Comparison of ENCODE assay signal across 9 mouse cellular contexts in genomic region chr1:155741988-155742387, GRCm38 (mm10). TPM values are rescaled to one million over a fixed set of nuclear protein-coding genes. Genes with fewer than 3 reads are reported as not detected.
DNase-seq lines count a peak whose midpoint lies in the region; ATAC-seq and TF ChIP-seq lines count a peak whose summit lies in the region.
"Had no signal": no experiment of that assay in that cellular context is flagged by ENCODE, and none has a peak within 500 bp of the region (broad histone marks: within the 10 kb centered on the region; RNA-seq: fewer than 3 reads in every experiment).

No protein-coding gene starts in this region.

- H3K27me3 ChIP-seq in kidney, embryonic 16.5 days (ENCODE audit: insufficient read depth, low read length), result peaks cover 91% of the 10 kb centered on the region
- H3K27me3 ChIP-seq in liver, embryonic 15.5 days, result peaks cover 94% of the 10 kb centered on the region
- peaks cover 43% of the 10 kb centered on the region for H3K27me3 ChIP-seq in stomach, postnatal 0 days (ENCODE audit: control insufficient read depth, insufficient read depth, low read length)

- DNase-seq in kidney, adult 11 months, result no peak
- peak; percentile 16 for DNase-seq in heart, postnatal 4 days
- DNase-seq in stomach, postnatal 0 days (ENCODE audit: low spot score), result peak; percentile 36
- no peak for DNase-seq in cerebellum, postnatal 36 days

- TF ChIP-seq CTCF in stomach, postnatal 0 days (IDR thresholded peaks at IDR 0.05; ENCODE audit: low read depth), result no peak

- ATAC-seq in kidney, embryonic 16.5 days (ENCODE audit: low FRiP score, low TSS enrichment), result peak; percentile 57
- ATAC-seq in liver, embryonic 15.5 days (ENCODE audit: insufficient read depth), result no peak
- ATAC-seq in stomach, postnatal 0 days (ENCODE audit: low FRiP score, low TSS enrichment), result peak; percentile 49; the same call in 1 of the 2 replicates
- ATAC-seq in cerebellum, adult (ENCODE audit: insufficient number of reproducible peaks, low FRiP score, low TSS enrichment), result no peak

- under 1% methylated on average over 26 of the region's 26 CpGs for whole genome bisulfite sequencing in kidney, embryonic 16.5 days
- WGBS in liver, embryonic 15.5 days (ENCODE audit: insufficient replicate concordance), result under 1% methylated on average over 26 of the region's 26 CpGs
- 0% methylated on average over 20 of the region's 26 CpGs for WGBS in stomach, postnatal 0 days

- peaks cover 29% of the 10 kb centered on the region for H3K4me1 ChIP-seq in kidney, embryonic 16.5 days (ENCODE audit: insufficient read depth, low read length)
- peaks cover 6% of the 10 kb centered on the region for H3K4me1 ChIP-seq in brown adipose tissue, adult 24 weeks (ENCODE audit: control insufficient read depth, insufficient read depth, insufficient read length, low read length)
- peaks cover 29% of the 10 kb centered on the region for H3K4me1 ChIP-seq in liver, embryonic 15.5 days (replicated peaks)
- H3K4me1 ChIP-seq in stomach, postnatal 0 days (replicated peaks; ENCODE audit: control insufficient read depth, insufficient read depth), result 0 out of 2 replicates have a peak, but pooled peaks cover 6% of the 10 kb centered on the region

- H3K9ac ChIP-seq in kidney, embryonic 16.5 days (replicated peaks; ENCODE audit: low read length), result peak overlapping the region; percentile 38
- no peak overlapping the region for H3K9ac ChIP-seq in liver, embryonic 15.5 days
- H3K9ac ChIP-seq in stomach, postnatal 0 days (ENCODE audit: low read length), result 0 out of 2 replicates have a peak overlapping the region, but pooled peaks have one; percentile 23

- H3K36me3 ChIP-seq in kidney, embryonic 16.5 days (ENCODE audit: insufficient read depth, low read length), result no peaks in the 10 kb centered on the region
- H3K36me3 ChIP-seq in liver, embryonic 15.5 days (replicated peaks), result no peaks in the 10 kb centered on the region
- H3K36me3 ChIP-seq in stomach, postnatal 0 days (ENCODE audit: control insufficient read depth, insufficient read depth, low read length), result no peaks in the 10 kb centered on the region

- no peaks in the 10 kb centered on the region for H3K9me3 ChIP-seq in kidney, embryonic 16.5 days (ENCODE audit: low read length)
- no peaks in the 10 kb centered on the region for H3K9me3 ChIP-seq in liver, embryonic 15.5 days (replicated peaks)
- no peaks in the 10 kb centered on the region for H3K9me3 ChIP-seq in stomach, postnatal 0 days (ENCODE audit: control insufficient read depth, low read length)

- no peak for TF ChIP-seq EP300 in stomach, postnatal 0 days (optimal IDR thresholded peaks at IDR 0.05)

- H3K4me3 ChIP-seq in kidney, embryonic 16.5 days (ENCODE audit: low read length), result peak overlapping the region; percentile 63
- peak overlapping the region; percentile 39 for H3K4me3 ChIP-seq in brown adipose tissue, adult 24 weeks (ENCODE audit: insufficient read depth, low read depth, low read length)
- H3K4me3 ChIP-seq in liver, embryonic 15.5 days (replicated peaks), result peak overlapping the region; percentile 46
- peak overlapping the region; percentile 49 for H3K4me3 ChIP-seq in stomach, postnatal 0 days (ENCODE audit: low read depth, low read length)

- peak overlapping the region; percentile 97 for H3K4me2 ChIP-seq in kidney, embryonic 16.5 days (replicated peaks; ENCODE audit: low read depth, low read length)
- peak overlapping the region; percentile 70 for H3K4me2 ChIP-seq in liver, embryonic 15.5 days
- peak overlapping the region; percentile 88 for H3K4me2 ChIP-seq in stomach, postnatal 0 days (replicated peaks; ENCODE audit: low read depth)

- no peak overlapping the region for H3K27ac ChIP-seq in kidney, embryonic 16.5 days (ENCODE audit: low read length)
- no peak overlapping the region for H3K27ac ChIP-seq in brown adipose tissue, adult 24 weeks (replicated peaks; ENCODE audit: low read depth, low read length)
- H3K27ac ChIP-seq in liver, embryonic 15.5 days (replicated peaks), result no peak overlapping the region
- H3K27ac ChIP-seq in stomach, postnatal 0 days (replicated peaks), result no peak overlapping the region

RNA-seq across cellular contexts. Expression of gene Lhx4, which starts 9.5 kb away (rescaled TPM):
- not detected in 2 replicates for polyA plus RNA-seq in kidney, embryonic 16.5 days (2015; fragmentation: Nextera tagmentation; extraction: Ambion mirVana)
- polyA plus RNA-seq in brown adipose tissue, adult 24 weeks (2012; ENCODE audit: insufficient read depth, insufficient read length, missing spikeins), result not detected in 2 replicates
- not detected for total RNA-seq in heart, postnatal 4 days (2021)
- not detected in 2 replicates for polyA plus RNA-seq in liver, embryonic 15.5 days (2015; fragmentation: Nextera tagmentation; extraction: Ambion mirVana)
- polyA plus RNA-seq in stomach, postnatal 0 days (2015; fragmentation: Nextera tagmentation; extraction: Ambion mirVana), result 0.04 and 0.10 TPM in 2 replicates
- total RNA-seq: adrenal gland, postnatal 36 days had no signal

Comparison
In these comparisons a context has a peak if more than half of its experiments do, and no peak if none do; other contexts are left out.
1. ATAC-seq: peak in kidney, embryonic 16.5 days (single experiment) and stomach, postnatal 0 days (single experiment); none in liver, embryonic 15.5 days (single experiment) and cerebellum, adult (single experiment).
2. DNase-seq: peak in heart, postnatal 4 days (single experiment) and stomach, postnatal 0 days (single experiment); none in kidney, adult 11 months (single experiment) and cerebellum, postnatal 36 days (0 of 2).
3. Peak in every context shown above with its lines, with median percentiles within 50 percentile points of each other: H3K4me2 ChIP-seq and H3K4me3 ChIP-seq.